Mouse (Mus musculus): Measurements from ENCODE around the gene Lsr.

DNA sequence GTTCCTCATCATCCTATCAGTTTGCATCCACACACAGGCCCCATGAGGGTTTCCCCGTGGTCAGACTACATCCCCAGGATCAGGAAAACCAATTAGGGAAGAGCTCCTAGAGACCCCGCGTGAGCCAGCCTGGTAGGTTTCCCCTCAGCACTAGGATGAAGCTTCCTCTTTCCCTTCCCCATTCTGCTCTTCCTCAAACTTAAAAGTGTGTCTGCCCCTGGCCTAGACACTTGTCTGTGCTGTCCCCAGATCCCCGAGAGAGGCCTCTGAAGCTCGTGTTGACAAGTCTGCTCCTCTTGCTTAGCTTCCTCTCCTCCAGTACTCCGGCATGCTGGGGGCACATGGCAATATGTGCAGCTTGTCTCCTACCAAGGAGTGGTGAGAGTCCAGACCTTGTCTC is 19.8 kb downstream of the Lsr start:
- TF ChIP-seq POLR2A (IDR thresholded peaks at IDR 0.05; ENCODE audit: insufficient read depth, low read depth, low read length) (no peak), CTCF (IDR thresholded peaks at IDR 0.05; ENCODE audit: insufficient read depth, low read depth, low read length) (no peak)

All from olfactory bulb, adult 2 months (tissue).